Mouse (Mus musculus) inflammation-experienced regulatory T-cells (primary cell): ENCODE measurements around the gene Tpi1. TPM values are rescaled to one million over a fixed set of nuclear protein-coding genes. Genes with fewer than 3 reads are reported as not detected.

Experiments used
- polyA plus RNA-seq, 2 experiments: library from polyadenylated mRNA; unstranded; fragments of 100-300 nt; shearing (Covaris generic); gene quantifications; one replicate each; pipeline ENCODE4 v1.2.1; 2017

The Tpi1 gene
- 10 to 100 TPM; 75.7 to 86.0 TPM for polyA plus RNA-seq

DNA sequence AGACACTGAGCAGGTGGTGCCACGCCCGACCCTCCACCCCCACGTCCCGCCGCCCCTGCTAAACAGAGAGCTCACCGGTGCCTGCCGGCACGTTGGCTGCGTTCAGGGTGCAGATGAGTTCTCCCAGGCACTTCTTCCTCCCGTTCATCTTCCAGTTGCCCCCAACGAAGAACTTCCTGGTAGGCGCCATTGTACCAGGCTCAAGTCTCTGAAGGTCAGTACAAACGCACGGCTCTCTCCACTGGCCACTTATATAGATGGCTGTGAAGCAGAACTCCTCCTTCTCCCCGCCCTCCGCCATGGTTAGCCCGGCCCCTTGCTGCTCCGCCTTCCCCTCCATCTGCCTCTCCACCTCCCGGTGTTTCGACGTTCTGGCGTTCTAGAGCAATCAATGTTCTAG is at the start of gene Tpi1:
Gene Tpi1 (minus strand): TSS at position 364 of the 400 bp plus-strand sequence.

DNA sequence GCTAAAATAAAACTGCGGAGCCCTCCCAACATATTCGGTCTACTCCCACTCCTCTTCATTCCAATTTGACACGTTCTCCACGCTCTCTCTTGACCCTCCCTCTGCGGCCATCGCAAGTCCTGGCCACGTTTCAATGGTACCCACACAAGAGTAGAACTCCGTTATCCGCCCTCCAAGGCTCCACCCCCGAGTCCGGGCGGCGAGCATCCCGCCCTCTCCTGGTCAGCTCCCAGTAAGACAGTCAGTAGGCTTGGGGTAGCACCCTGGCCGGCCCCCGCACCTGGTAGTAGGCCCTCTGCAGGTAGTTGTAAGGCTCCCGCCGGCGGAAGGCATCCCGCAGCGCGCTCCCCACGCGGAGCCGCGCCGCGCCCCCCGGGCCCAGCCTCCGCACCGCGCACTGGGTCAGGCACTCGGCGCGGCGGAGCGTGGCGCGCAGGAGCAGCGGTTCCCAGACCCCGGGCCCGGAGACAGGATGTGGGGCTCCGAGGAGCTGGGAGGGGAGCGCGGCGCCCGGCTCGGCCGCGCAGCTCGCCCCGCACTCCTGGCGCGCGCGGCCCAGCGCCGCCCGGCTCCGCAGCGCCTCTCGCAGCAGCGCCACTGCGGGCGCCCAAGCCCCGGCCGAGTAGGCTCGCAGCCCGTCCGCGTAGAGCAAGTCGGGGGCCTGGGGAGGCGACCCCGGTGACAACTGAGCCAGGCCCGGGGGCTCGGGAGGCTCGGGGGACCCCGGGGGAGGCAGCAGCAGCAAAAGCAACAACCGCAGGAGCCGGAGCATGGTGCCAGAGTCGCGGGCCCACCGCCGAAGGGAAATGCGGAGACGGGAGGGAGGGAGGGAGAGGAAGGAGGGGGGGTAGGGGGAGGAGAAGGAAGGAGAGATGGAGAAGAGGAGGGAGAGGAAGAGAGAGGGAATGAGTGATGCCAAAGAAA is 43.1 kb upstream of the Tpi1 start, which contains the start of gene P3h3:
Gene P3h3 (minus strand): TSS at position 837 of the 924 bp plus-strand sequence.

DNA sequence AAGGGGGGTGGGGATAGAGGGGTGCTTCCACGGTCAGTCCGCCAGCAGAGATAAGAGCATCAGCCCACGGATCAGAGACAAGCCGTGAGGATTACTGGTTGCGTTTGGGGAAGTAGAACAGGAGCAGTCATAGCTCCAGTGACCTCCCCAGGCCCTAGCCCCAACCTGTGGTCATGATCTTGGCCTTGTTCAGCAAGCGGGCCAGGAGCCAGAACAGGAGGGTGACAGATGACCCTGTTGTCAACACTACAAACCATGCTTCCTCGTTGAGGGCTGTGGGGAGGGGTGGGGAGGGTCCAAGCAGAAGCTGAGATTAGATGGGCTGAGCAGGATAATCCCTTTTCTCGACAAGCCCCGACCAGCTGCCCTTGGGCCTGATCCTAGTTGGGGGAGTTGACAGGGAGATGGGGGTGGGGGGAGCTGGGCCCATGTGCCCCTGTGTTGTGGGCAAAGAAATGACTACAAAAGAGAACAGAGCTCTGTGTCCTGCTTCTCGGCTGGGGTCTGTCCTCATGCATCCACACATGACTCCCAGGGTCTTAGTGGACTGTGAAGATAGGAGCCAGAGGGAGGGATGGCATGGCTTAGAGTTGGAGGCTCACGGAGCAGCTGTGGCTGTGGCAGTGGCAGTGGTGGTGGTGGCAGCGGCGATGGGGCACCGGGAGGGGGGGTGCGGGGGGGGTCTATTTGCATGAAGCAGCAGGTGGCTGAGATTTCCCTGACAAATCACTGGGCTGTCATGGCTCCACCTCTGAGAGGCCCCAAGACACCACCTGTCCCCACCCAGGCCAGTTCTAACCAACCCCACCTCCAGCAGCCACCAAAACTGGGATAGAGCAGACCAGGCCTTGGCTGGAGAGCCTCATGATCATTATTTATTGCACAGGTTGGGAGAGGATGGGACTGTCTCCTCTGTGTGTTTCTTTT is 26.4 kb upstream of the Tpi1 start, which contains the start of gene Gnb3:
Gene Gnb3 (minus strand): TSS at position 35 of the 927 bp plus-strand sequence.

DNA sequence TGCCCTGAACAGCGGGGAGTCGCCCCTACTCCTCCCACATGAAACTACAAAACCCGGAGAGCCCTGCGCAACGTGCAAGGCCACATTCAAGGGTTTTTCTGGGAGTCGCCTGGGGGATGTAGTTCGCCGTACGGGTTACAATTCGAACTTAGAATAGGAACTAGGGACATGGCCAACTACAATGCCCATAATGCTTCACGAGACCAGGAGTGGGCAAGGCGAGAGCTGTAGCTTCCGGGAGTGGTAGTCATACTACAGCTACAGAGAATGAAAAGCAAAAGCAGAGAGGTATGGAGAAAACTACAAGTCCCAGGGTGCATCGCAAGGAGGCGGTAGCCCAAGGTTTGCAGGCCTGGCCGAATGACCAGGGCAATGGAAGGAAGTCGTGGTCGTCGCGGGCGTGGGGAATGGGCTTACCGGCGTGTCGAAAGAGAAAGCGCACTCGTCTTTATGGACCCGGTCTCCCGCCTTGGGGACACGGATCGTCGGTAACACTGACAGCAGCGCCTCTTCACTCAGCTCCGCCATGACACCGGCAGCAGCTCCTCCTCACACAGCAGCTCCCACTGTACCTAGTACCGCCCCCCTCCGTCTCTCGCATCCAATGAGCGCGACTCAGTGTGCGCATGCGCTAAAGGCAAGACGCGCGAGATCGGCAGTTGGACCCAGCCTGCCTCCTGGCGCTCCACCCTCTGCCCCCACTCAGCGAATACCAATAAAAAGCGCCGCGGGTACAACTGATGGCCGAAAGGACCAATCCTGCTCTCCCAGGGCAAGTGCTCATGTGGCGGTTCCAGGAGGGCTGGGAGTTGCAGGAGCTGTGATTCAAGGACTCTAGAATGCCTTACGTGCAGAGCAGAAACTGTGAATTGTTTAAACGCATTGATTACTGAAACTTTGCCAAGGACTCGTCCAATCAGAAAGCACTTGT is 15.0 kb upstream of the Tpi1 start, which contains the start of the genes Usp5 and Cdca3:
Gene Usp5 (minus strand): TSS at position 617 of the 931 bp plus-strand sequence.
Gene Cdca3 (plus strand): TSS at position 680 of the 931 bp plus-strand sequence.

DNA sequence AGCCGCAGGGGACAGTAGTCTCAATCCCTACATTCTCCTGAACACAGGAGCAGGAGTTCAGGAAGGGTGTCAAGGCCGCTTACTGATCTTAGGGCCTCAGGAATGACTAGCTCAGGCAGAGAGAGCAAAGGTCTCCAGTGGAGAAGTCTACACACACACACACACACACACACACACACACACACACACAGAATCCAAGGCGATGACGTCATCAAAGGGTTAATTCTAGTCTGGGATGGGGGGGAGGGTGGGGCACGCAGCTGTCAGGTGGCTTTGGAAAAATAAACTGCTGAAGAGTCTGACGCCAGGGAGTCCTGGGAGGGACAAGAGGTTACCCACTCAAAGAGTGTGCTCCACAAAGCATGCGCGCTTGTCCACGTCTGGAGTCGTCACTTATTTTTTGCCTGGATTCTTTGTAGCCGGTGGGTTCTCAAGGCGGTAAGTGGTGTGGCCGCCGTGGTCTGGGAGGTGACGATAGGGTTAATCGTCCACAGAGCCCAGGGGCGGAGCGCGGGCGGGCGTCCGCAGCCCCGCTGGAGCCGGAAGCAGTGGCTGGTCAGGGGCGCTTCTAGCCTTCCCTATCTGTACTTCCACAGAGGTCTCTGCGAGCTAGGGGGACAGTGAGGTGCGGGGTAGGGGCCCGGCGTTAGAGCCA is 5.6 kb downstream of the Tpi1 start, which contains the start of gene Spsb2:
Gene Spsb2 (plus strand): TSS at position 304 of the 655 bp plus-strand sequence.

DNA sequence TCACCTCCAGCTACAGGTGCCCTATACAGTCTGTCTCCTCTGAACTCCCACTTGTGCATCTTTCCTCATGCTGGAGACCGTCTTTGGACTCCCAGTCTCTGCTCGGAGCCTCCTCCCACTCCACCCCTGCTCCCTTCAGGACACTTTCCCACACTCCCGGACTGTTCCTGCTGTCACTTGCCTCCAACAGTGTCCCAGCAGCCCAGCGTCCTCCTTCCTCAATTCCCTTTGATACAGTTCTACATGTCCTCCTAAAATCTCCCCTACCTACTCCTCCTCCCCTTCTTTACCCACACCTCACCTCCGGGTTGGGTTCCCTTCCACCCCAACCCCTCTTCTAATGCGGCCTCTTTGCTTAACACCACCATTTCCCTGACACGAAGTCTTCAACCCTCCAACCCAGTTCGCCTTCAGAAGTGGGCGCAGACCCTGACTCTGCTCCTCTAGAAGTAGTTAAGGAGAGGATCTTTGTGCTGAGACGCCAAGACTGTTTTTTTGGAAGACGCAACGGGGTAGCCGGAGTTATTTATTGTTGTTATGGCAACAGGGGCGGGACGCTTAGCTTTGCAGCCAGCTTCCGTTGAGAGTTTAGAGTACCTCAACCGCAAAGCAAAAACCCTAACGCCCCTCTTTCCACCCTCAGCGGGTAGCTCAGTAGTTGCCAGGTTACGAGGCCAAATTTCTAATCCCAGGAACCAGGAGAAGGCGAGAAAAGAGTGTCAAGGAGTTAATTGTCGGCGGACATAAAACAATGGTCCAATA is 34.7 kb downstream of the Tpi1 start, which contains the start of gene Lrrc23:
Gene Lrrc23 (minus strand): TSS at position 506 of the 762 bp plus-strand sequence.

DNA sequence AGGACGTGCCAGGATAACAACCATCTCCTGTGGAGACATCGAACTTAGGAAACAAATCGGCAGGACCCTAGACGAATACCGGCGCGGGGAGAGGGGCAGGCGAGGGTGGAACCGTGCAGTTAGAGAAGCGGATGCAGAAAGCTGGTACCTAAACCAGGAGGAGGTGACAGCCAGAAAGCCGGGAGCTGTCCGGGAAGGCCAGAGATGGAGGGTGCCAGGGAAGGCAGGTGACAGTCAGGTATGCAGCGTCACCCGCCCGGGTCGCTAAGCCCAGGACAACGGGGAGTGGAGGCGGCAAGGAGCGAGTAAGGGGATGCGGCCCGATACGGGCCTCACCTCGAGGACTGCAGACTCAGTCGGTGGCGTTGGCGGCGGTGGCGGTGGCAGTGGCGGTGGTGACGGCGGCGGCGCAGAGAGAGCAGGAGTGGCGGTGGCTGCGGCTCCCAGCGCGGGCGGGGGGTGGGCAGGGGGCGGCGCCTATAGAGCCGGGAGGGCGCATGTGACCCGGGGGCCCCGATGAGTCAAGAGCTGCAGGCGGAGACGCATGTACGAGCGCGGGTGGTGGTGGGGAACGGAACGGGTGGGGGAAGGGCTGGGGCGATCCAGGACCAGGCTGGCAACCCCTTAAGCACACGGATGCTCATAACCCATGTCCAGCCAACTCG is 44.9 kb downstream of the Tpi1 start, which contains the start of gene Eno2:
Gene Eno2 (minus strand): TSS at position 573 of the 665 bp plus-strand sequence.

Other genes with a start within 250 kb of the Tpi1 start
- gene C1rb, start 244.0 kb downstream of the Tpi1 start, polyA plus RNA-seq: not detected
- gene C1s2, start 178.2 kb downstream of the Tpi1 start, polyA plus RNA-seq: under 1 TPM in 1 of 2 experiments, not detected in 1; 0.30 TPM
- gene Lpcat3, start 151.3 kb downstream of the Tpi1 start, polyA plus RNA-seq: 10 to 100 TPM; 35.2 to 40.2 TPM
- 100 to 1,000 TPM; 287 to 344 TPM for gene Emg1, start 102.1 kb downstream of the Tpi1 start, polyA plus RNA-seq
- 100 to 1,000 TPM; 196 to 201 TPM for gene Phb2, start 102.0 kb downstream of the Tpi1 start, polyA plus RNA-seq
- gene Ptpn6, start 75.6 kb downstream of the Tpi1 start, polyA plus RNA-seq: 100 to 1,000 TPM; 320 to 496 TPM
- 100 to 1,000 TPM; 440 to 464 TPM for gene Grcc10, start 72.9 kb downstream of the Tpi1 start, polyA plus RNA-seq
- gene Gm45234, start 58.3 kb downstream of the Tpi1 start, polyA plus RNA-seq: not detected
- 10 to 100 TPM in 1 of 2 experiments, 1 to 10 TPM in 1; 4.2 to 14.1 TPM for gene Atn1, start 57.8 kb downstream of the Tpi1 start, polyA plus RNA-seq
- gene Eno2, start 44.6 kb downstream of the Tpi1 start, polyA plus RNA-seq: 1 to 10 TPM; 2.8 to 3.5 TPM
- gene Lrrc23, start 34.6 kb downstream of the Tpi1 start, polyA plus RNA-seq: 1 to 10 TPM; 1.1 to 1.6 TPM
- gene Spsb2, start 5.6 kb downstream of the Tpi1 start, polyA plus RNA-seq: 1 to 10 TPM; 4.4 to 4.5 TPM
- gene Usp5, start 15.2 kb upstream of the Tpi1 start, polyA plus RNA-seq: 100 to 1,000 TPM in 1 of 2 experiments, 10 to 100 TPM in 1; 96.6 to 112 TPM
- gene Cdca3, start 15.3 kb upstream of the Tpi1 start, polyA plus RNA-seq: 1 to 10 TPM; 2.0 to 4.3 TPM
- gene Gnb3, start 26.0 kb upstream of the Tpi1 start, polyA plus RNA-seq: under 1 TPM; 0.28 to 0.76 TPM
- gene P3h3, start 43.5 kb upstream of the Tpi1 start, polyA plus RNA-seq: 1 to 10 TPM in 1 of 2 experiments, not detected in 1; 1.2 TPM
- gene Gpr162, start 49.7 kb upstream of the Tpi1 start, polyA plus RNA-seq: under 1 TPM; 0.11 to 0.89 TPM
- 100 to 1,000 TPM; 455 to 600 TPM for gene Cd4, start 73.9 kb upstream of the Tpi1 start, polyA plus RNA-seq
- 10 to 100 TPM in 1 of 2 experiments, 1 to 10 TPM in 1; 9.9 to 11.9 TPM for gene Lag3, start 97.4 kb upstream of the Tpi1 start, polyA plus RNA-seq
- gene Ptms, start 105.8 kb upstream of the Tpi1 start, polyA plus RNA-seq: 10 to 100 TPM; 35.8 to 45.4 TPM
- gene Mlf2, start 117.1 kb upstream of the Tpi1 start, polyA plus RNA-seq: 100 to 1,000 TPM; 176 to 183 TPM
- 10 to 100 TPM; 69.8 to 77.3 TPM for gene Cops7a, start 151.2 kb upstream of the Tpi1 start, polyA plus RNA-seq
- gene Pianp, start 182.4 kb upstream of the Tpi1 start, polyA plus RNA-seq: under 1 TPM in 1 of 2 experiments, not detected in 1; 0.45 TPM
- gene Zfp384, start 194.8 kb upstream of the Tpi1 start, polyA plus RNA-seq: 10 to 100 TPM; 68.0 to 76.1 TPM
- gene Ing4, start 225.5 kb upstream of the Tpi1 start, polyA plus RNA-seq: 10 to 100 TPM; 85.4 to 87.6 TPM
- 10 to 100 TPM; 20.3 to 33.0 TPM for gene Acrbp, start 235.4 kb upstream of the Tpi1 start, polyA plus RNA-seq